Mouse (Mus musculus) cortical plate, adult 2 months (tissue): ENCODE data around the gene Prr29.

Experiments used
- CTCF ChIP-seq: fragments of 200-500 bp; IDR thresholded peaks from 2 replicates; pipeline ENCODE4 v1.5.1; 2011; ENCODE audit warnings: mild to moderate bottlenecking, control low read depth, low read length; ENCODE audit not compliant: insufficient read depth; ENCODE audit errors: extremely low read depth
- POLR2A ChIP-seq: fragments of 200-500 bp; IDR thresholded peaks from 2 replicates; pipeline ENCODE4 v1.6.1; 2011; ENCODE audit warnings: mild to moderate bottlenecking, low read length, control low read depth; ENCODE audit not compliant: insufficient read depth; ENCODE audit errors: extremely low read depth

- TF ChIP-seq CTCF (no peak), POLR2A (no peak)
These were observed 12.1 kb upstream of the Prr29 start, which contains the start of gene Scn4a for GRCm38 (mm10) chr11:106353188-106353587.
